Mouse (Mus musculus) brain, embryonic 14.5 days (tissue): ENCODE measurements around the gene Il12a.
"Not testable (repeated sequence)": the region's sequence is repeated elsewhere in the genome, so short reads cannot be mapped to it uniquely, and the experiment has no call there.

ENCODE experiments used
- CTCF ChIP-seq: fragments of 200-500 bp; IDR thresholded peaks from 2 replicates; pipeline ENCODE4 v1.5.1; 2012; ENCODE audit warnings: inconsistent platforms, mild to moderate bottlenecking, moderate library complexity, borderline replicate concordance; ENCODE audit not compliant: insufficient read depth, insufficient read length; ENCODE audit errors: extremely low read depth
- POLR2A ChIP-seq: fragments of 200-500 bp; IDR thresholded peaks from 2 replicates; pipeline ENCODE4 v1.6.1; 2012; ENCODE audit warnings: mild to moderate bottlenecking, inconsistent platforms, borderline replicate concordance; ENCODE audit not compliant: poor library complexity, insufficient read depth, insufficient read length, severe bottlenecking; ENCODE audit errors: extremely low read depth

- TF ChIP-seq POLR2A, CTCF: not testable (repeated sequence)
Measured at GRCm38 (mm10) chr3:68746282-68746681, 55.8 kb downstream of the Il12a start.
